Mouse (Mus musculus) limb, embryonic 12.5 days (tissue): ENCODE results near the gene Abcc5. TPM values are rescaled to one million over a fixed set of nuclear protein-coding genes. Genes with fewer than 3 reads are reported as not detected.
"Not testable (repeated sequence)": the region's sequence is repeated elsewhere in the genome, so short reads cannot be mapped to it uniquely, and the experiment has no call there.

ENCODE experiments used
- ATAC-seq: fragments of 200-750 bp; cut with Nextera tagmentation; 2 replicates; pipeline ENCODE4 v1.8.0; 2017; ENCODE audit warnings: low read depth, moderate TSS enrichment; ENCODE audit not compliant: insufficient number of reproducible peaks, insufficient read depth, low FRiP score, low TSS enrichment
- H3K27ac ChIP-seq: fragments of 300-500 bp; sonication (generic); 2 replicates; pipeline ENCODE4 v1.5.1; 2016; ENCODE audit warnings: mild to moderate bottlenecking, moderate library complexity
- H3K27me3 ChIP-seq: fragments of 300-500 bp; sonication (generic); 2 replicates; pipeline ENCODE4 v1.6.1; 2016; ENCODE audit warnings: mild to moderate bottlenecking, moderate library complexity
- H3K36me3 ChIP-seq: fragments of 300-500 bp; sonication (generic); 2 replicates; pipeline ENCODE4 v1.6.1; 2016; ENCODE audit warnings: mild to moderate bottlenecking, moderate library complexity
- H3K4me1 ChIP-seq: fragments of 300-500 bp; sonication (generic); replicated peaks from 2 replicates; pipeline ENCODE4 v1.6.1; 2016
- H3K4me2 ChIP-seq: fragments of 300-500 bp; sonication (generic); 2 replicates; pipeline ENCODE4 v1.6.1; 2016; ENCODE audit warnings: mild to moderate bottlenecking, moderate library complexity
- H3K4me3 ChIP-seq: fragments of 300-500 bp; sonication (generic); replicated peaks from 2 replicates; pipeline ENCODE4 v1.5.1; 2016; ENCODE audit warnings: mild to moderate bottlenecking
- H3K9ac ChIP-seq: fragments of 300-500 bp; sonication (generic); replicated peaks from 2 replicates; pipeline ENCODE4 v1.6.1; 2016; ENCODE audit warnings: mild to moderate bottlenecking, moderate library complexity
- H3K9me3 ChIP-seq: fragments of 300-500 bp; sonication (generic); 2 replicates; pipeline ENCODE4 v1.6.1; 2016; ENCODE audit warnings: mild to moderate bottlenecking, moderate library complexity
- WGBS: fragments of 180-500 bp; shearing (Covaris S2); methylation state at CpG from one replicate; pipeline ENCODE4 v1.1.7; 2016; 5-methylcytosine and 5-hydroxymethylcytosine counted together
- polyA plus RNA-seq: library from polyadenylated mRNA; unstranded; fragments of >200 nt; fragmentation: Nextera tagmentation; extraction: Ambion mirVana; gene quantifications from 2 replicates; pipeline ENCODE4 v1.2.1, GENCODE M21; 2016

The Abcc5 gene
- polyA plus RNA-seq, 1 experiment from 2014 or later: 85.1 TPM

DNA sequence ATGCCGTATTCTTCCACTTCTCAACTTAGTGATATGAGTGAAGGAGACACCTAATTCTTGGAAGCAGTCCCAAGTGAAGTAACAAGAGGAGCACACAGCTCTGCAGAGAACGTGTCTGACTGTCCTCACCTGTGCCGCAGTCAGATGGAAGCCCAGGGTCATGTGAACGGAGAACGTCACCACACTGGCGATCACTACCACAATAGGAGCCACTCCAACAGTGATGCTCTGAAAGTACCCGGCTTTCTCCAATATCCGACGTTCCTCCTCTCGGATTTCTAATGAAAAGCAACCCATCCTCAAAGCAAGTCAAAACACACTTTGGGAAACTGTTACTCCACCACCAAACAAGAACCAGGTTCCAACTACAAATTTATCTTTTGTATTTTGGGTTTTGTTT is 29.3 kb downstream of the Abcc5 start:
- no peak overlapping the region for H3K4me3 ChIP-seq
- ATAC-seq: no peak
- no peaks in the 10 kb centered on the region for H3K4me1 ChIP-seq
- 93% methylated on average over 10 of the region's 10 CpGs for WGBS
- no peaks in the 10 kb centered on the region for H3K27me3 ChIP-seq
- no peak overlapping the region for H3K27ac ChIP-seq
- H3K4me2 ChIP-seq: no peak overlapping the region
- H3K9me3 ChIP-seq: no peaks in the 10 kb centered on the region
- no peak overlapping the region for H3K9ac ChIP-seq
- peaks cover 80% of the 10 kb centered on the region for H3K36me3 ChIP-seq

DNA sequence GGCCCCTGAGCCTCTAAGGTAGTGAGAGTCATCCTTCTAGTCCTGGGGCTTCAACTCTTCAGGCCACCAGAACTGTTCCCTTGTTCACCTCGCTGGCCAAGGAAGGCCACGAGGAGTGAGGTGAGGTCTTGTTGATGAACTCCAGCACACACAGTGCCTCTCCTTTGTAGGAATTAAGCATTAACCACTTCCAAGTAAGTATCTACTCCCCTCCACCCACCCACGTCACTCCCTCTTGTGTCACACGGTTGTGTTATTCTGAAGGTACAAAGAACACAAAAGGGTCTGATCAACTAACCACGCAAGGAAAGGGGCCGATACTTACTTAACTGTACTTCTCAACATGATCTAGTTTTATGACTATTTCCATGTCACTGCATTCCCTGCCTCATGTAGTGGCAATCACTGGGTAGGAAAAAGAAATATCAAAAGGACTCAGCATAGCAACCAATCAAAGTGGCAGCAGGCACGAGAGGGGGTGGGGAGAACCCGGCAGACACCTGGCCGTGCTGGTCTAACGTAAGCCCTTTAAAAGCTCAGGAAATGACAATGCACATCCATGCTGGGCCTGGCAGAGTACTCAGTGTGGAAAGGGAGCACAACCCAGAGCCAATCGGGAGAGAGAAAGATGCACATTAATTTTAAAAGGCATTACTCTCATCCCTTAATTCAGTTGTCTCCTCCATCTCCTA is 30.8 kb downstream of the Abcc5 start:
- H3K4me3 ChIP-seq: no peak overlapping the region
- H3K4me1 ChIP-seq: no peaks in the 10 kb centered on the region
- H3K27me3 ChIP-seq: no peaks in the 10 kb centered on the region
- H3K4me2 ChIP-seq: no peak overlapping the region
- no peak overlapping the region for H3K27ac ChIP-seq
- WGBS: 85% methylated on average over 11 of the region's 11 CpGs
- peaks cover 86% of the 10 kb centered on the region for H3K36me3 ChIP-seq
- H3K9me3 ChIP-seq: no peaks in the 10 kb centered on the region
- H3K9ac ChIP-seq: no peak overlapping the region
- no peak for ATAC-seq

DNA sequence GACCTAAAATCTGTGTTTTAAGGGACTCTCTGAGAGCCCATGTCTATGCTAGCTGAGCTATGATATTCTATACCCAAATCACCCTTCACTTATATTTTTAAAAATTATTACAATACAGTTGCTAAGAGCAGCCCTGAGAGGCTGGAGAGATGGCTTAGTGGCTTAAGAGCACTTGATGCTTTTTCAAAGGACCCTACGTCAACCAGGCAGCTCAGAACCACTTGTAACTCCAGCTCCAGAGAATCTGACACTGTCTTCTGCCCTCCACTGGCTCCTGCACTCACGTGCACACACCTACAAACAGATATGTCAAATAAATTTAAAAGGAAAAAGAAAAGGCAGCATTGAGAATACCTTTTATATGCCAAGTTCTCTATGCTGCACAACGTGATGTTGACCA is 34.4 kb downstream of the Abcc5 start:
- ATAC-seq: no peak
- H3K9ac ChIP-seq: no peak overlapping the region
- no peaks in the 10 kb centered on the region for H3K4me1 ChIP-seq
- no peak overlapping the region for H3K4me3 ChIP-seq
- no peak overlapping the region for H3K27ac ChIP-seq
- peaks cover 90% of the 10 kb centered on the region for H3K36me3 ChIP-seq
- no peaks in the 10 kb centered on the region for H3K9me3 ChIP-seq
- H3K4me2 ChIP-seq: no peak overlapping the region
- no peaks in the 10 kb centered on the region for H3K27me3 ChIP-seq
- 87% methylated on average over 3 of the region's 3 CpGs for WGBS

DNA sequence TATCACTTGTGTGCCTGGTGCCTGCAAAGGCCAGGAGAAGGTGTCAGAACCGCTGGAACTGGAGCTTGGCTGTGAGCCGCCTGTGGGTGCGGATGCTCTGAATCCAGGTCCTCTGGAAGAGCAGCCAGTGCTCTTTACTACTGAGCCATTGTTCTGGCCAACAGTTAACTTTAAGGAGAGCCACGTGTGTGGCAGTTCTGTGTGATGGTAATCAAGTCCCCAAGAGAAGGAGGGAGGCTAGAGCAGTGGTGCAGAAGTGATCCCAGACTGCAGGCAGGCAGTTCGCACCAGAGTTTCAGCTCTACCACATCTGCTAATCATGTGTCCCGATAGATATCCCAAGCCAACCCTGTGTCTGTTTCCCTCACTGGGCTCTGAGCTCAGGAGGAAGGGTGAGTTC is 36.0 kb downstream of the Abcc5 start:
- Histone ChIP-seq H3K4me2 (no peak overlapping the region), H3K4me1 (no peaks in the 10 kb centered on the region), H3K9ac (no peak overlapping the region), H3K4me3 (no peak overlapping the region), H3K9me3 (no peaks in the 10 kb centered on the region), H3K27me3 (no peaks in the 10 kb centered on the region), H3K27ac (no peak overlapping the region), H3K36me3 (peaks cover 81% of the 10 kb centered on the region)
- WGBS: 73% methylated on average over 6 of the region's 6 CpGs
- no peak for ATAC-seq

DNA sequence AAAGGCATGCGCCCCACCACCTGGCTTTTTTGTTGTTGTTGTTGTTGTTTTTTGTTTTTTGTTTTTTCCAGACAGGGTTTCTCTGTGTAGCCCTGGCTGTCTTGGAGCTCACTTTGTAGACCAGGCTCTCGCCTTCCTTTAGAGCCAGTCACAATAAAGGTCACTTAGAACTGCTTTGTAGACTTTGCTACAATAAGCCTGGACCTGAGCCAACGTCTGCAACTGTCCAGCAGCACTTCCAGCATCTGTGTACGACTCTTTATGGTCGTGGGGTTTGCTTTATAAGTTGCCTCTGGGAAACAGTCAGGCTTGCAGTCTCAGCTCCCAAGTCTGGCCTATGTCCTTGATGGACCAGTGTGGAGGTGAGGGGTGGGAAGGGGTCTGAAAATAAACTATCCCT is 45.2 kb downstream of the Abcc5 start:
- no peak overlapping the region for H3K9ac ChIP-seq
- H3K27ac ChIP-seq: no peak overlapping the region
- H3K27me3 ChIP-seq: no peaks in the 10 kb centered on the region
- 79% methylated on average over 5 of the region's 5 CpGs for WGBS
- H3K9me3 ChIP-seq: no peaks in the 10 kb centered on the region
- no peak overlapping the region for H3K4me3 ChIP-seq
- H3K4me1 ChIP-seq: no peaks in the 10 kb centered on the region
- no peak for ATAC-seq
- H3K36me3 ChIP-seq: peaks cover 45% of the 10 kb centered on the region
- H3K4me2 ChIP-seq: no peak overlapping the region

DNA sequence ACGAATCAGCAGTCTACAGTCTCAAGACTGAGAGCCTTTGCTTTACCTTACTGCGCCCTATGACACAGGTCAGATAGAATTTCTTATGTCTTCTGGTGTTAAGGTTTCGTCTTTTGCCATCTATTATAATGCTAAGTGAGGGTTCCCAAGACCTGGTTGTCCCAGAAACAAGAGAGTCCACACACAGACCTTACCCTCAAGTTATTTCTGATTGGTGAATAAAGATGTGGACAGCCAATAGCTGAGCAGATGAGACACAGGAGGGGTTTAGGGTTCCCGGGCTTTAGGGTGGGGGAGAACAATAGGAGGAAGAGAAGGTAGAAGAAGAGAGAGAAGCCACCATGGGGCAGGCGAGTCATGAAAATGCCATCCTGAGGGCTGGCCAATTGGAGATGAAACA is 50.9 kb downstream of the Abcc5 start:
- Histone ChIP-seq H3K9me3 (no peaks in the 10 kb centered on the region), H3K27ac (no peak overlapping the region), H3K4me1 (no peaks in the 10 kb centered on the region), H3K9ac (no peak overlapping the region), H3K4me3 (no peak overlapping the region), H3K4me2 (no peak overlapping the region), H3K36me3 (peaks cover 68% of the 10 kb centered on the region), H3K27me3 (no peaks in the 10 kb centered on the region)
- no peak for ATAC-seq
- WGBS: 90% methylated on average over 5 of the region's 5 CpGs

DNA sequence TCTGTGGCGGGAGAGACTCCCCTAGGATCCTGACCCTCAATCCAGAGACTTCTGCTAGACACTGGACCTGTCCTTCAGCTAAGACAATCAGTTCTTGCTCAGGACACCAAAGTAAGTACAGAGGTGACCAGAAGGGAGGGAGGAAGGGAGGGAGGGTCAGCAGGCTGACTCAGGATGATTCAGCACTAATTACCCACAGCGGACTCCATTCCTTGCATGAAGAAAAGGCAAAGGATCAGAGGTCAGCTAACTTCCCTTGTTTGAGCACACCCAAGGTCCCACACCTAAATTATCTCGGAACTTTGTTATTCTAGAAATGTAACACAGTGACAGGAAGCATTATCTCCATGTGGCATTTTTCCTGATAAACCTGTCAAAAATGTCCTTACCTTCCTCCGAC is 54.5 kb downstream of the Abcc5 start:
- Histone ChIP-seq H3K27me3 (no peaks in the 10 kb centered on the region), H3K4me2 (no peak overlapping the region), H3K9ac (no peak overlapping the region), H3K27ac (0 out of 2 replicates have a peak overlapping the region, but pooled peaks have one; percentile 7), H3K36me3 (peaks cover 83% of the 10 kb centered on the region), H3K4me1 (no peaks in the 10 kb centered on the region), H3K9me3 (no peaks in the 10 kb centered on the region), H3K4me3 (no peak overlapping the region)
- 85% methylated on average over 4 of the region's 4 CpGs for WGBS
- ATAC-seq: no peak

DNA sequence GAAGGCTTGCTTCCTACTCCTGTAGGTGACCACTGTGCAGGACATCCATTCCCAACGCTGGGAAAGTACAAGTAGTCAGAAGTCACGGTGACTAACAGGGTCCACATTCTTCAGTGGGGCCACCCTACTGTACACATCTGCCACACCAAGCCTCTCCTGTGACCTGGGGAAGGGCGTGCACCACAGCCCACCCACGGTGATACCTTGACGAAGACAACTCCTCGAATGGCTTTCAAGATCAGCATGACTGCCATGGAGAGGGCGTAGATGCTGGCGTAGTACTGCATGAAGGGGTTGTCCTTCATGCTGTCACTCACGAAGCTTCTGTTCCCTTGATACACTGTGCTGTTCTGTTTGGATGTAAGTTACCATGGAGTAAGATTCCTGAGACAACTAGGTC is 58.0 kb downstream of the Abcc5 start:
- no peak overlapping the region for H3K9ac ChIP-seq
- ATAC-seq: no peak
- peaks cover 85% of the 10 kb centered on the region for H3K36me3 ChIP-seq
- H3K27me3 ChIP-seq: no peaks in the 10 kb centered on the region
- WGBS: 91% methylated on average over 9 of the region's 9 CpGs
- H3K27ac ChIP-seq: no peak overlapping the region
- no peaks in the 10 kb centered on the region for H3K9me3 ChIP-seq
- H3K4me3 ChIP-seq: no peak overlapping the region
- no peak overlapping the region for H3K4me2 ChIP-seq
- H3K4me1 ChIP-seq: no peaks in the 10 kb centered on the region

DNA sequence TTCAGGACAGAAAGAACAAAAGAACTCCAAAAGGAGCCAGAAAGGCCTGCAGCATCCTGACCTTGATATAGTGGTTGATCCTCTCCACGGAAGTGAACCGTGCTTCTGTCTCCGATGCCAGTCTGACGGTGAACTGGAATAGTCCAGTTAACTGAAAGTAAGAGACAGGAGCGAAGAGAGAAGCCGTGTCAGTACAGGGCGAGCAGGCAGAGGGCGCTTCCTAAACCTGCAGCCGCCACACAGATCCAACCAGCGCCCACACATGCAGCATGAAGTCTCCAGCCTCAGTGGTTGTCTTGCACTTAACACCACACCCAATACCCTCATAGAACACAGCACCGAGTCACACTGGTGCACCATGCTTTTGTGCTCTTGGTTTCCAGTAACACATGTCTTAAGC is 64.1 kb downstream of the Abcc5 start:
- Histone ChIP-seq H3K9ac (no peak overlapping the region), H3K27ac (no peak overlapping the region), H3K9me3 (no peaks in the 10 kb centered on the region), H3K36me3 (peaks cover 89% of the 10 kb centered on the region), H3K4me1 (no peaks in the 10 kb centered on the region), H3K4me2 (no peak overlapping the region), H3K27me3 (no peaks in the 10 kb centered on the region), H3K4me3 (no peak overlapping the region)
- ATAC-seq: no peak
- WGBS: 94% methylated on average over 11 of the region's 11 CpGs

DNA sequence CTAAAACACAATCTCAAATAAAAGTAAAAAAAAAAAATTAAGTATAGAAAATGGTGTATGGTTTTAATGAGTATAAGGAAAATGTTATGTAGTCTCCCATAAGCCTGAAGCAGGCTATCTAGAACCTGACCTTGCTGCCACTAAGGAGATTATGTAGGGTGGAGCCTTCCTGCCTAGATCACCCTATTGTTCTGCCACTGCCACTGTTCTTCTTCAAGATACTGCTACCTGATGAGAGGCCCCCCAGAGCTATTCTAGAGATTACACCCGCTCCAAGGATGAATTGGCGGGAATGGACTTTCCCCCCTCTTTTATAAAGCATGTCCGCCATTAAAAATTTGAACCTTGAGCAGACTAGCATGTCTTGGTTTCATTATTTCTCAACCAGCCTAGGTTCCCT is 64.7 kb downstream of the Abcc5 start:
- H3K27me3 ChIP-seq, H3K9me3 ChIP-seq, H3K4me2 ChIP-seq, H3K4me1 ChIP-seq, H3K27ac ChIP-seq, H3K4me3 ChIP-seq, ATAC-seq, H3K9ac ChIP-seq: not testable (repeated sequence)
- WGBS: 91% methylated on average over 3 of the region's 3 CpGs
- H3K36me3 ChIP-seq: peaks cover 88% of the 10 kb centered on the region

DNA sequence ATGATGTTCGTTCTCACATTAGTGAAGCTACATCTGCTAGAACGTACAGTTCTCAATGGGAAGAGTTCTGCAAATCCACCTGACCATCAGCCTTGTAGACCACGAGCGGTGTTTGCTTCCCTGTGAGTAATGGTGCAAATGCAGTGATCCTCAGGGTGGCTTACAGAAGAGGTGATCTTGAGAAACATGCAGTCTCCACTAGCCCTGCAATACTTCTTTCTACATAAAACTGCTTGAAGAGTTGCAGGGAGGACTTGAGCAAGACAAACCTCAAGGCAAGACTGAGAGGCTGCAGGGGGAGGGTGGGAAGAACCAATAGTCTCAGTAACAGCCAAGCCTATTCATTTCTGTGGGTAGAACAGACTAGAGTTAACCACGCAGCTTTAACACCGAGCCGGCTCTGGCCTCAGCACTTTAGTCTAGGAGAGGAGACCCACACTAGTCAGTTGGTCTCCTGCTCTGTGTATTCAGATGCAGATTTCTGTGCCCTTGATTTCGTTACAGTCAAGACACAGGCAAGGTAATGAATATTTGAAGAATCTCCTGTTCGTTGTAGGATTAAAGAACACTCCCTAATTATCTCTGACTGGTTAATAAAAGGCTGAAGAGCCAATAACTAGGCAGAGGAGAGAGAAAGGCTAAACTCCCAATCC is 66.4 kb downstream of the Abcc5 start:
- peaks cover 86% of the 10 kb centered on the region for H3K36me3 ChIP-seq
- ATAC-seq: no peak
- H3K9me3 ChIP-seq: no peaks in the 10 kb centered on the region
- no peak overlapping the region for H3K4me3 ChIP-seq
- no peak overlapping the region for H3K4me2 ChIP-seq
- H3K27me3 ChIP-seq: no peaks in the 10 kb centered on the region
- no peaks in the 10 kb centered on the region for H3K4me1 ChIP-seq
- WGBS: 85% methylated on average over 9 of the region's 9 CpGs
- H3K9ac ChIP-seq: no peak overlapping the region
- H3K27ac ChIP-seq: no peak overlapping the region

DNA sequence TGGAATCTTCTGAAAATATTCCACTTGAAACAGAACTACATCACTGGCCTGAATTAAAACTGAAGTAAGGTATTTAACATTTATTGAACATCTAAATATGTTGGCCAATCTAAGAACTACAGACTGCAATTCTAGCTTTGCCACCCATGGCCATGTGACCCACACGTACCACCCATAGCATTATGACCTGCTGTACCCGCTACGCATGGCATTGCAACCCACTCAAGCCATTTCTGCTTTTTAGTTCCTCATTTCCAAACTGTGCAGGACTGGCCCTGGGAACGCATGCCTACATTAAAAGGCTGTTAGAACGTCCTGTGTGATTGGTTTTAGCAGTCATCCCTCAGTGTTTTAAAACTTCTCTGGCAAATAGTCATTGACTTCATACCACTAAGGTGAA is 68.4 kb downstream of the Abcc5 start:
- H3K36me3 ChIP-seq: peaks cover 85% of the 10 kb centered on the region
- H3K4me1 ChIP-seq: no peaks in the 10 kb centered on the region
- no peak overlapping the region for H3K4me3 ChIP-seq
- H3K27me3 ChIP-seq: no peaks in the 10 kb centered on the region
- no peak overlapping the region for H3K27ac ChIP-seq
- no peak overlapping the region for H3K9ac ChIP-seq
- no peak for ATAC-seq
- no peak overlapping the region for H3K4me2 ChIP-seq
- 92% methylated on average over 5 of the region's 5 CpGs for WGBS
- H3K9me3 ChIP-seq: no peaks in the 10 kb centered on the region
